Mouse (Mus musculus): ENCODE data around the gene Ptprm. TPM values are rescaled to one million over a fixed set of nuclear protein-coding genes. Genes with fewer than 3 reads are reported as not detected.

Ptprm gene
- polyA plus RNA-seq, 1 experiment from 2014 or later: 19.5 TPM

GRCm38 (mm10) chr17:66813346-66813745 lies 540.9 kb downstream of the Ptprm start:
- Histone ChIP-seq H3K9ac (ENCODE audit: low read length) (no peak overlapping the region), H3K27ac (replicated peaks in 1 of 2; ENCODE audit: control insufficient read depth in 1 of 2, insufficient read depth in 1 of 2, low read depth in 2 of 2, low read length in 2 of 2) (no peak overlapping the region), H3K4me2 (ENCODE audit: low read length) (no peak overlapping the region), H3K4me3 (ENCODE audit: control insufficient read depth in 1 of 2, insufficient read depth in 1 of 2, low read depth in 1 of 2, low read length in 2 of 2) (no peak overlapping the region), H3K27me3 (ENCODE audit: control insufficient read depth, insufficient read depth, low read length) (no peaks in the 10 kb centered on the region), H3K4me1 (ENCODE audit: control insufficient read depth in 2 of 2, insufficient read depth in 2 of 2, low read length in 2 of 2) (no peaks in the 10 kb centered on the region), H3K9me3 (ENCODE audit: control insufficient read depth, low read length) (no peaks in the 10 kb centered on the region), H3K36me3 (ENCODE audit: control insufficient read depth, insufficient read depth, low read length) (no peaks in the 10 kb centered on the region)
- no peak for ATAC-seq (ENCODE audit: insufficient number of reproducible peaks, insufficient read depth, low FRiP score, low read depth)
- 87% methylated on average over 10 of the region's 10 CpGs for WGBS

GRCm38 (mm10) chr17:66809786-66810185 lies 544.5 kb downstream of the Ptprm start:
- Histone ChIP-seq H3K9me3 (ENCODE audit: control insufficient read depth, low read length) (no peaks in the 10 kb centered on the region), H3K36me3 (ENCODE audit: control insufficient read depth, insufficient read depth, low read length) (no peaks in the 10 kb centered on the region), H3K27me3 (ENCODE audit: control insufficient read depth, insufficient read depth, low read length) (no peaks in the 10 kb centered on the region), H3K27ac (replicated peaks in 1 of 2; ENCODE audit: control insufficient read depth in 1 of 2, insufficient read depth in 1 of 2, low read depth in 2 of 2, low read length in 2 of 2) (no peak overlapping the region), H3K9ac (ENCODE audit: low read length) (no peak overlapping the region), H3K4me1 (ENCODE audit: control insufficient read depth in 2 of 2, insufficient read depth in 2 of 2, low read length in 2 of 2) (no peaks in the 10 kb centered on the region), H3K4me3 (ENCODE audit: control insufficient read depth in 1 of 2, insufficient read depth in 1 of 2, low read depth in 1 of 2, low read length in 2 of 2) (no peak overlapping the region), H3K4me2 (ENCODE audit: low read length) (no peak overlapping the region)
- ATAC-seq (ENCODE audit: insufficient number of reproducible peaks, insufficient read depth, low FRiP score, low read depth): no peak
- 64% methylated on average over 5 of the region's 5 CpGs for WGBS

- Histone ChIP-seq H3K9ac (ENCODE audit: low read length) (no peak overlapping the region), H3K4me3 (ENCODE audit: control insufficient read depth in 1 of 2, insufficient read depth in 1 of 2, low read depth in 1 of 2, low read length in 2 of 2) (no peak overlapping the region), H3K27me3 (ENCODE audit: control insufficient read depth, insufficient read depth, low read length) (no peaks in the 10 kb centered on the region), H3K27ac (replicated peaks in 1 of 2; ENCODE audit: control insufficient read depth in 1 of 2, insufficient read depth in 1 of 2, low read depth in 2 of 2, low read length in 2 of 2) (no peak overlapping the region), H3K4me2 (ENCODE audit: low read length) (no peak overlapping the region), H3K4me1 (ENCODE audit: control insufficient read depth in 2 of 2, insufficient read depth in 2 of 2, low read length in 2 of 2) (no peaks in the 10 kb centered on the region), H3K9me3 (ENCODE audit: control insufficient read depth, low read length) (no peaks in the 10 kb centered on the region), H3K36me3 (ENCODE audit: control insufficient read depth, insufficient read depth, low read length) (no peaks in the 10 kb centered on the region)
- 81% methylated on average over 8 of the region's 8 CpGs for WGBS
- no peak for ATAC-seq (ENCODE audit: insufficient number of reproducible peaks, insufficient read depth, low FRiP score, low read depth)
Measured at GRCm38 (mm10) chr17:66808186-66808585, 546.1 kb downstream of the Ptprm start.

GRCm38 (mm10) chr17:66801831-66802687 lies 552.2 kb downstream of the Ptprm start:
- H3K9ac ChIP-seq (ENCODE audit: low read length): no peak overlapping the region
- H3K9me3 ChIP-seq (ENCODE audit: control insufficient read depth, low read length): no peaks in the 10 kb centered on the region
- no peak overlapping the region for H3K27ac ChIP-seq (replicated peaks in 1 of 2; ENCODE audit: control insufficient read depth in 1 of 2, insufficient read depth in 1 of 2, low read depth in 2 of 2, low read length in 2 of 2)
- 68% methylated on average over 10 of the region's 10 CpGs for WGBS
- H3K4me3 ChIP-seq (ENCODE audit: control insufficient read depth in 1 of 2, insufficient read depth in 1 of 2, low read depth in 1 of 2, low read length in 2 of 2): no peak overlapping the region
- no peaks in the 10 kb centered on the region for H3K27me3 ChIP-seq (ENCODE audit: control insufficient read depth, insufficient read depth, low read length)
- no peaks in the 10 kb centered on the region for H3K4me1 ChIP-seq (ENCODE audit: control insufficient read depth in 2 of 2, insufficient read depth in 2 of 2, low read length in 2 of 2)
- H3K4me2 ChIP-seq (ENCODE audit: low read length): no peak overlapping the region
- no peak for ATAC-seq (ENCODE audit: insufficient number of reproducible peaks, insufficient read depth, low FRiP score, low read depth)
- H3K36me3 ChIP-seq (ENCODE audit: control insufficient read depth, insufficient read depth, low read length): no peaks in the 10 kb centered on the region

GRCm38 (mm10) chr17:66800231-66800630 lies 554.0 kb downstream of the Ptprm start:
- WGBS: 73% methylated on average over 6 of the region's 6 CpGs
- Histone ChIP-seq H3K27ac (replicated peaks in 1 of 2; ENCODE audit: control insufficient read depth in 1 of 2, insufficient read depth in 1 of 2, low read depth in 2 of 2, low read length in 2 of 2) (no peak overlapping the region), H3K4me3 (ENCODE audit: control insufficient read depth in 1 of 2, insufficient read depth in 1 of 2, low read depth in 1 of 2, low read length in 2 of 2) (no peak overlapping the region), H3K9me3 (ENCODE audit: control insufficient read depth, low read length) (no peaks in the 10 kb centered on the region), H3K4me1 (ENCODE audit: control insufficient read depth in 2 of 2, insufficient read depth in 2 of 2, low read length in 2 of 2) (no peaks in the 10 kb centered on the region), H3K9ac (ENCODE audit: low read length) (no peak overlapping the region), H3K36me3 (ENCODE audit: control insufficient read depth, insufficient read depth, low read length) (no peaks in the 10 kb centered on the region), H3K27me3 (ENCODE audit: control insufficient read depth, insufficient read depth, low read length) (no peaks in the 10 kb centered on the region), H3K4me2 (ENCODE audit: low read length) (no peak overlapping the region)
- no peak for ATAC-seq (ENCODE audit: insufficient number of reproducible peaks, insufficient read depth, low FRiP score, low read depth)

- Histone ChIP-seq H3K9me3 (ENCODE audit: control insufficient read depth, low read length) (no peaks in the 10 kb centered on the region), H3K27ac (replicated peaks in 1 of 2; ENCODE audit: control insufficient read depth in 1 of 2, insufficient read depth in 1 of 2, low read depth in 2 of 2, low read length in 2 of 2) (no peak overlapping the region), H3K27me3 (ENCODE audit: control insufficient read depth, insufficient read depth, low read length) (no peaks in the 10 kb centered on the region), H3K4me1 (ENCODE audit: control insufficient read depth in 2 of 2, insufficient read depth in 2 of 2, low read length in 2 of 2) (peaks cover 2 to 14% of the 10 kb centered on the region in 2 experiments; a peak in 3 of 4 replicates), H3K4me3 (ENCODE audit: control insufficient read depth in 1 of 2, insufficient read depth in 1 of 2, low read depth in 1 of 2, low read length in 2 of 2) (no peak overlapping the region), H3K9ac (ENCODE audit: low read length) (no peak overlapping the region), H3K36me3 (ENCODE audit: control insufficient read depth, insufficient read depth, low read length) (no peaks in the 10 kb centered on the region), H3K4me2 (ENCODE audit: low read length) (no peak overlapping the region)
- 77% methylated on average over 12 of the region's 12 CpGs for WGBS
- no peak for ATAC-seq (ENCODE audit: insufficient number of reproducible peaks, insufficient read depth, low FRiP score, low read depth)
Measured at GRCm38 (mm10) chr17:66786166-66786565, 568.1 kb downstream of the Ptprm start.

GRCm38 (mm10) chr17:66785586-66785985 lies 568.7 kb downstream of the Ptprm start:
- Histone ChIP-seq H3K36me3 (ENCODE audit: control insufficient read depth, insufficient read depth, low read length) (no peaks in the 10 kb centered on the region), H3K9me3 (ENCODE audit: control insufficient read depth, low read length) (no peaks in the 10 kb centered on the region), H3K27ac (replicated peaks in 1 of 2; ENCODE audit: control insufficient read depth in 1 of 2, insufficient read depth in 1 of 2, low read depth in 2 of 2, low read length in 2 of 2) (no peak overlapping the region), H3K4me3 (ENCODE audit: control insufficient read depth in 1 of 2, insufficient read depth in 1 of 2, low read depth in 1 of 2, low read length in 2 of 2) (no peak overlapping the region), H3K9ac (ENCODE audit: low read length) (no peak overlapping the region), H3K4me1 (ENCODE audit: control insufficient read depth in 2 of 2, insufficient read depth in 2 of 2, low read length in 2 of 2) (peaks cover 2 to 14% of the 10 kb centered on the region in 2 experiments; a peak in 3 of 4 replicates), H3K27me3 (ENCODE audit: control insufficient read depth, insufficient read depth, low read length) (no peaks in the 10 kb centered on the region), H3K4me2 (ENCODE audit: low read length) (no peak overlapping the region)
- ATAC-seq (ENCODE audit: insufficient number of reproducible peaks, insufficient read depth, low FRiP score, low read depth): no peak
- 85% methylated on average over 11 of the region's 11 CpGs for WGBS

GRCm38 (mm10) chr17:66783601-66784000 lies 570.7 kb downstream of the Ptprm start:
- 46% methylated on average over 4 of the region's 4 CpGs for WGBS
- no peak overlapping the region for H3K9ac ChIP-seq (ENCODE audit: low read length)
- H3K9me3 ChIP-seq (ENCODE audit: control insufficient read depth, low read length): no peaks in the 10 kb centered on the region
- no peaks in the 10 kb centered on the region for H3K36me3 ChIP-seq (ENCODE audit: control insufficient read depth, insufficient read depth, low read length)
- H3K4me3 ChIP-seq (ENCODE audit: control insufficient read depth in 1 of 2, insufficient read depth in 1 of 2, low read depth in 1 of 2, low read length in 2 of 2): no peak overlapping the region
- no peak overlapping the region for H3K27ac ChIP-seq (replicated peaks in 1 of 2; ENCODE audit: control insufficient read depth in 1 of 2, insufficient read depth in 1 of 2, low read depth in 2 of 2, low read length in 2 of 2)
- ATAC-seq (ENCODE audit: insufficient number of reproducible peaks, insufficient read depth, low FRiP score, low read depth): no peak
- H3K4me2 ChIP-seq (ENCODE audit: low read length): no peak overlapping the region
- H3K4me1 ChIP-seq (ENCODE audit: control insufficient read depth in 2 of 2, insufficient read depth in 2 of 2, low read length in 2 of 2): peaks cover 2 to 14% of the 10 kb centered on the region in 2 experiments; a peak in 3 of 4 replicates
- no peaks in the 10 kb centered on the region for H3K27me3 ChIP-seq (ENCODE audit: control insufficient read depth, insufficient read depth, low read length)
